In the genomic region with DNA sequence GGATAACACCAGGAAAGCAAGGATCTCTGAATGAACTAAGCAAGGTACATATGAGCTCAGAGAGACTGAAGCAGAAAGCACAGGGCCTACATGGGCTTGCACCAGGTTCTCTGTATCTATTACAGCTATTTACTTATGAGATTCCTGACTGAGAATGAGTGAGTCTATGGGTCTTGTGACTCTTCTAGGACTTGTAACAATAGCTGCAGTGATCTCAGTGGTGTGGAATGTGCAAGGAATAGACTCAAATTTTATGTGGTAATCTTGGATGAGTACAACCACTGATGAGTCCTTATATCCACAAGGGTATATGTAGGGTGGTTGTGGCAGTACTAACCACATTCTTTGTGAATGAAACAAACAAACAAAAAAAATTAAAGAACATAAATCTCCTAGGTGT, we compare ENCODE assay signal across 26 mouse cellular contexts.
DNase-seq lines count a peak whose midpoint lies in the region; ATAC-seq and TF ChIP-seq lines count a peak whose summit lies in the region.
"Had no signal": no experiment of that assay in that cellular context is flagged by ENCODE, and none has a peak within 500 bp of the region (broad histone marks: within the 10 kb centered on the region; RNA-seq: fewer than 3 reads in every experiment).

No protein-coding gene starts in this region.

- no peak overlapping the region for H3K4me2 ChIP-seq in midbrain, embryonic 16.5 days (ENCODE audit: low read length)
- H3K4me2 ChIP-seq: forebrain, embryonic 13.5 days; heart, embryonic 13.5 days; hindbrain, embryonic 14.5 days had no signal

- H3K36me3 ChIP-seq in midbrain, embryonic 16.5 days (ENCODE audit: control insufficient read depth, insufficient read depth, low read length), result no peaks in the 10 kb centered on the region
- H3K36me3 ChIP-seq: heart, embryonic 10.5 days; heart, embryonic 13.5 days had no signal

- H3K4me1 ChIP-seq in embryonic fibroblast, embryonic 13.5 days (ENCODE audit: control insufficient read depth, insufficient read depth, low read length), result peaks cover 8% of the 10 kb centered on the region; the same call in 1 of the 2 replicates
- no peaks in the 10 kb centered on the region for H3K4me1 ChIP-seq in midbrain, embryonic 16.5 days (ENCODE audit: control insufficient read depth, insufficient read depth, low read length)
- H3K4me1 ChIP-seq: forebrain, embryonic 13.5 days; heart, embryonic 10.5 days had no signal

- DNase-seq in 3T3-L1 (ENCODE audit: low read depth, low spot score), result peak; percentile 96
- DNase-seq in Muller cell, postnatal 12 days (ENCODE audit: inconsistent ontology term), result peak; percentile 85
- DNase-seq in thymus, postnatal 36 days, result no peak
- DNase-seq: adrenal gland, adult 2 months; adrenal gland, postnatal 14 days; B cell, adult 2 months; cerebellum, adult 11 months; cerebellum, adult 8-10 months; cerebellum, postnatal 10 days; gastrocnemius, postnatal 10 days; gastrocnemius, postnatal 36 days; heart, adult 2 months; heart, postnatal 14 days; heart, postnatal 4 days had no signal

- no peaks in the 10 kb centered on the region for H3K27me3 ChIP-seq in midbrain, embryonic 16.5 days (ENCODE audit: control insufficient read depth, insufficient read depth, low read depth, low read length)
- H3K27me3 ChIP-seq: forebrain, embryonic 13.5 days; heart, embryonic 13.5 days had no signal

- H3K4me3 ChIP-seq in embryonic fibroblast, embryonic 13.5 days (ENCODE audit: insufficient read depth, low read length), result no peak overlapping the region
- no peak overlapping the region for H3K4me3 ChIP-seq in midbrain, embryonic 16.5 days (ENCODE audit: low read depth, low read length)
- H3K4me3 ChIP-seq: forebrain, embryonic 13.5 days; heart, adult 2 months; heart, embryonic 10.5 days; heart, embryonic 13.5 days had no signal

- H3K9me3 ChIP-seq in midbrain, embryonic 16.5 days (replicated peaks; ENCODE audit: control insufficient read depth, low read length, poor library complexity, severe bottlenecking), result no peaks in the 10 kb centered on the region
- H3K9me3 ChIP-seq: forebrain, embryonic 13.5 days; heart, embryonic 10.5 days; heart, embryonic 13.5 days had no signal

- TF ChIP-seq POLR2A in embryonic fibroblast, embryonic 13.5 days (IDR thresholded peaks at IDR 0.05; ENCODE audit: low read depth, low read length), result no peak

- H3K9ac ChIP-seq in midbrain, embryonic 16.5 days (ENCODE audit: low read depth, low read length), result no peak overlapping the region
- H3K9ac ChIP-seq: forebrain, embryonic 13.5 days; heart, embryonic 13.5 days; hindbrain, embryonic 14.5 days had no signal

- no peak for TF ChIP-seq CTCF in embryonic fibroblast, embryonic 13.5 days (IDR thresholded peaks at IDR 0.05; ENCODE audit: borderline replicate concordance, insufficient read depth, low read length)

- H3K27ac ChIP-seq in embryonic fibroblast, embryonic 13.5 days (ENCODE audit: insufficient read depth, low read length), result peak overlapping the region; percentile 95
- no peak overlapping the region for H3K27ac ChIP-seq in midbrain, embryonic 16.5 days (ENCODE audit: low read length)
- H3K27ac ChIP-seq: forebrain, embryonic 13.5 days; heart, adult 2 months; heart, embryonic 10.5 days; heart, embryonic 13.5 days; hindbrain, embryonic 14.5 days; hindbrain, postnatal 0 days had no signal

- no peak for ATAC-seq in midbrain, embryonic 16.5 days
- ATAC-seq in erythroid progenitor cell, adult 5-6 weeks (replicated peaks; ENCODE audit: low FRiP score, poor library complexity, severe bottlenecking), result no peak
- ATAC-seq: CD4-positive, CD25-positive, alpha-beta regulatory T cell, adult 4 months; forebrain, embryonic 13.5 days; forebrain, embryonic 16.5 days; hindbrain, postnatal 0 days; inflammation-experienced regulatory T-cells, adult 6 months; intestine, embryonic 16.5 days had no signal

Comparison
In these comparisons a context has a peak if more than half of its experiments do, and no peak if none do; other contexts are left out.
1. DNase-seq: peak in 3T3-L1 (single experiment) and Muller cell, postnatal 12 days (single experiment); none in thymus, postnatal 36 days (0 of 2).